Mouse (Mus musculus) heart, adult 2 months (tissue): ENCODE results near the gene Tiprl. TPM values are rescaled to one million over a fixed set of nuclear protein-coding genes. Genes with fewer than 3 reads are reported as not detected.

Experiments
- DNase-seq, 2 experiments: peaks; one replicate each; pipeline ENCODE4 v3.0.0; 2021
- H3K27ac ChIP-seq: fragments of 200-600 bp; 2 replicates; pipeline ENCODE4 v1.8.1; 2022
- H3K27me3 ChIP-seq: fragments of 200-500 bp; 2 replicates; pipeline ENCODE4 v1.6.1; 2012; ENCODE audit warnings: mild to moderate bottlenecking, low read length, inconsistent platforms, mixed read lengths; ENCODE audit not compliant: control insufficient read depth, insufficient read depth
- H3K36me3 ChIP-seq: fragments of 200-500 bp; 2 replicates; pipeline ENCODE4 v1.6.1; 2012; ENCODE audit warnings: low read length, inconsistent platforms; ENCODE audit not compliant: control insufficient read depth, insufficient read depth
- H3K4me1 ChIP-seq: fragments of 200-500 bp; 2 replicates; pipeline ENCODE4 v1.6.1; 2011; ENCODE audit warnings: low read length; ENCODE audit not compliant: control insufficient read depth, insufficient read depth
- H3K4me3 ChIP-seq: fragments of 200-600 bp; 2 replicates; pipeline ENCODE4 v1.8.1; 2022
- H3K79me2 ChIP-seq: fragments of 200-500 bp; replicated peaks from 2 replicates; pipeline ENCODE4 v1.6.1; 2012; ENCODE audit warnings: mild to moderate bottlenecking, inconsistent platforms, low read length, moderate library complexity, mixed read lengths; ENCODE audit not compliant: control insufficient read depth, insufficient read depth
- H3K9ac ChIP-seq: fragments of 200-500 bp; 2 replicates; pipeline ENCODE4 v1.6.1; 2012; ENCODE audit warnings: low read depth, mild to moderate bottlenecking, control low read depth, inconsistent platforms, low read length, mixed read lengths
- CTCF ChIP-seq: fragments of 200-600 bp; IDR thresholded peaks from 2 replicates; pipeline ENCODE4 v1.8.1; 2022; ENCODE audit warnings: antibody characterized with exemption, mild to moderate bottlenecking, moderate library complexity
- EP300 ChIP-seq: fragments of 200-500 bp; IDR thresholded peaks from 2 replicates; pipeline ENCODE4 v1.6.1; 2011; ENCODE audit warnings: low read depth, low read length, control low read depth; ENCODE audit not compliant: insufficient read depth
- WGBS: fragments of 180-500 bp; shearing (Covaris S2); methylation state at CpG from one replicate; pipeline ENCODE4 v1.1.7; 2018; 5-methylcytosine and 5-hydroxymethylcytosine counted together
- intact Hi-C: fragments of 180-260 bp; cut with DNase I; formaldehyde crosslinking; loops from one replicate; pipeline ENCODE4 v1.15.1; 2025
- polyA plus RNA-seq: library from polyadenylated mRNA; depleted of rRNA; stranded (reverse); fragments of >200 nt; gene quantifications from 2 replicates; pipeline ENCODE4 v1.2.3, GENCODE M21; 2012; rRNA removed
- total RNA-seq, 2 experiments: library from RNA; stranded (reverse); gene quantifications; 2 replicates each; pipeline ENCODE4 v1.2.3; 2021

The Tiprl gene
- total and polyA plus RNA-seq, 3 experiments = 17.6 to 37.2 (median 36.1) TPM

GRCm38 (mm10) chr1:165164920-165165319 is 71.9 kb downstream of the Tiprl start:
- no peaks in the 10 kb centered on the region for H3K4me1 ChIP-seq
- WGBS = 88% methylated on average over 6 of the region's 6 CpGs
- H3K36me3 ChIP-seq = no peaks in the 10 kb centered on the region
- intact Hi-C loops = no loop called here
- TF ChIP-seq CTCF (no peak), EP300 (no peak)
- H3K9ac ChIP-seq = no peak overlapping the region
- no peaks in the 10 kb centered on the region for H3K27me3 ChIP-seq
- no peak for DNase-seq
- no peak overlapping the region for H3K27ac ChIP-seq
- H3K4me3 ChIP-seq = no peak overlapping the region
- H3K79me2 ChIP-seq = no peaks in the 10 kb centered on the region

Other genes starting within 250 kb of the Tiprl start
- gene Tbx19, start 76.2 kb downstream of the Tiprl start, total RNA-seq = not detected
- not detected in 2 replicates for gene Tbx19, start 76.2 kb downstream of the Tiprl start, polyA plus RNA-seq
- 10 to 100 TPM; 14.1 to 14.9 TPM for gene Sft2d2, start 42.6 kb downstream of the Tiprl start, total RNA-seq
- gene Sft2d2, start 42.6 kb downstream of the Tiprl start, polyA plus RNA-seq = 19.7 and 33.9 TPM in 2 replicates
- 1 to 10 TPM; 1.4 to 1.5 TPM for gene Gpr161, start 58.8 kb upstream of the Tiprl start, total RNA-seq
- 2.2 and 2.7 TPM in 2 replicates for gene Gpr161, start 58.8 kb upstream of the Tiprl start, polyA plus RNA-seq
- 100 to 1,000 TPM in 1 of 2 experiments, 10 to 100 TPM in 1; 93.6 to 112 TPM for gene Dcaf6, start 223.5 kb upstream of the Tiprl start, total RNA-seq
- gene Dcaf6, start 223.5 kb upstream of the Tiprl start, polyA plus RNA-seq = 43.3 and 69.8 TPM in 2 replicates
- 100 to 1,000 TPM; 547 to 629 TPM for gene Mpc2, start 223.6 kb upstream of the Tiprl start, total RNA-seq
- gene Mpc2, start 223.6 kb upstream of the Tiprl start, polyA plus RNA-seq = 253 and 315 TPM in 2 replicates
- under 1 TPM in 1 of 2 experiments, not detected in 1; 0.05 TPM for gene Adcy10, start 248.2 kb upstream of the Tiprl start, total RNA-seq
- 0.18 and 0.32 TPM in 2 replicates for gene Adcy10, start 248.2 kb upstream of the Tiprl start, polyA plus RNA-seq